Mouse (Mus musculus) kidney, embryonic 16.5 days (tissue): ENCODE results near the gene Rpl35. TPM values are rescaled to one million over a fixed set of nuclear protein-coding genes. Genes with fewer than 3 reads are reported as not detected.
"Not testable (repeated sequence)": the region's sequence is repeated elsewhere in the genome, so short reads cannot be mapped to it uniquely, and the experiment has no call there.

Experiments
- ATAC-seq: fragments of 200-750 bp; cut with Nextera tagmentation; 2 replicates; pipeline ENCODE4 v1.8.0; 2017; ENCODE audit warnings: moderate TSS enrichment; ENCODE audit not compliant: low FRiP score, low TSS enrichment
- H3K27ac ChIP-seq: fragments of 300-500 bp; sonication (generic); 2 replicates; pipeline ENCODE4 v1.5.1; 2014; ENCODE audit warnings: low read length
- H3K27me3 ChIP-seq: fragments of 300-500 bp; sonication (generic); 2 replicates; pipeline ENCODE4 v1.6.1; 2014; ENCODE audit warnings: low read length, control low read depth, mixed read lengths; ENCODE audit not compliant: insufficient read depth
- H3K36me3 ChIP-seq: fragments of 300-500 bp; sonication (generic); 2 replicates; pipeline ENCODE4 v1.6.1; 2014; ENCODE audit warnings: low read length, control low read depth, mixed read lengths; ENCODE audit not compliant: insufficient read depth
- H3K4me1 ChIP-seq: fragments of 300-500 bp; sonication (generic); 2 replicates; pipeline ENCODE4 v1.6.1; 2014; ENCODE audit warnings: low read length, control low read depth, mixed read lengths; ENCODE audit not compliant: insufficient read depth
- H3K4me2 ChIP-seq: fragments of 300-500 bp; sonication (generic); replicated peaks from 2 replicates; pipeline ENCODE4 v1.6.1; 2014; ENCODE audit warnings: low read depth, low read length
- H3K4me3 ChIP-seq: fragments of 300-500 bp; sonication (generic); 2 replicates; pipeline ENCODE4 v1.5.1; 2014; ENCODE audit warnings: mild to moderate bottlenecking, low read length
- H3K9ac ChIP-seq: fragments of 300-500 bp; sonication (generic); replicated peaks from 2 replicates; pipeline ENCODE4 v1.6.1; 2014; ENCODE audit warnings: low read length
- H3K9me3 ChIP-seq: fragments of 300-500 bp; sonication (generic); 2 replicates; pipeline ENCODE4 v1.6.1; 2016; ENCODE audit warnings: low read length, control low read depth
- WGBS: fragments of 180-500 bp; shearing (Covaris S2); extraction: QIAGEN DNeasy Blood & Tissue Kit; methylation state at CpG from one replicate; pipeline ENCODE4 v1.1.7; 2014; 5-methylcytosine and 5-hydroxymethylcytosine counted together
- polyA plus RNA-seq: library from polyadenylated mRNA; unstranded; fragments of >200 nt; fragmentation: Nextera tagmentation; extraction: Ambion mirVana; gene quantifications from 2 replicates; pipeline ENCODE4 v1.2.1, GENCODE M21; 2015

The Rpl35 gene
- polyA plus RNA-seq = 768 and 780 TPM in 2 replicates

DNA sequence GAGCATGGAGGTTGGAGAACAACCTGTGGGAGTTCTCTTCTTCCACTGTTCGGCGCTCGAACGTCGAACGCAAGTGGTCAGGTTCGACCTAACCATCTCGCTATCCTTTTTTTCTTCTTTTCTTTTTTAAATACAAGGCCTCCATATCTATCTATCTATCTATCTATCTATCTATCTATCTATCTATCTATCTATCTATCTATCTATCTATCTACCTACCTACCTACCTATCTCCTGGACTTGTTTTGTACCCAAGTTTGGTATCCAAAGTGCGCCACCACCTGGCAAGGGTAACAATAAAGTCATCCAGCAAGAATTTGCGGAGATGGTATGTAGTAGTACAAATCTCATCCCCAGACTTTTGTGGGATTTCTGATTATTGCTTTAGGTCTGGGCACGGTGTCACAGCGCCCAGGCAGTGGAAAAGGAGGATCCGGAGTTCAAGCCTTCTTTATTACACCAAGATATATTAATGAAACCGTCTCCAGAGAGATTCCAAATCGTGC, at the start of gene Rpl35:
Gene Rpl35, minus strand, starts transcription at position 51 of the 506 bp plus-strand sequence.
- Histone ChIP-seq H3K4me3 (peak within 1 kb of the TSS; percentile 90), H3K27ac (peak within 1 kb of the TSS; percentile 90), H3K36me3 (peaks cover 29% of the 10 kb centered on the region), H3K4me2 (peak within 1 kb of the TSS; percentile 96), H3K27me3 (no peaks in the 10 kb centered on the region), H3K4me1 (peaks cover 45% of the 10 kb centered on the region), H3K9me3 (no peaks in the 10 kb centered on the region), H3K9ac (peak within 1 kb of the TSS; percentile 93)
- 8% methylated on average over 15 of the region's 15 CpGs for WGBS
- no peak for ATAC-seq

DNA sequence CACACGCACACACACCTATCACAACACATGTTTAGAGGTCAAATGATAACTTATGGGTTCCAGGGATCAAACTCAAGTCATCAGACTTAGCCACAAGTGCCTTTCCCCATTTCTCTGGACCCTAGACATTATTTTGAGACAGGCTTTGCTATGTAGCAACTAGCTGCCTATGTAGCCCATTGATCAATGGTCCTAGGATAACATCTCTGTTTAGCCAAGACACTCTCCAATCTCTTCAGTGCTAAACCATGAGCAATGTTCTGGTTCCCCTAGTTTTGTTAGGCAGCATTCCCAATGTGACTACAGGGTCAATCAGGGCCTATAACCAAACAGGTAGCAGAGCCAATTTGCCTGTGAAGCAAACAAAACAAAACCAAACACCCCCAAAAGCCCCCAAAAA, 43.1 kb upstream of the Rpl35 start:
- no peak overlapping the region for H3K27ac ChIP-seq
- H3K36me3 ChIP-seq = peaks cover 37% of the 10 kb centered on the region
- H3K9me3 ChIP-seq = no peaks in the 10 kb centered on the region
- WGBS = 80% methylated on average over 1 of the region's 1 CpGs
- no peak overlapping the region for H3K4me2 ChIP-seq
- H3K4me3 ChIP-seq = no peak overlapping the region
- H3K9ac ChIP-seq = no peak overlapping the region
- no peaks in the 10 kb centered on the region for H3K4me1 ChIP-seq
- no peak for ATAC-seq
- no peaks in the 10 kb centered on the region for H3K27me3 ChIP-seq

DNA sequence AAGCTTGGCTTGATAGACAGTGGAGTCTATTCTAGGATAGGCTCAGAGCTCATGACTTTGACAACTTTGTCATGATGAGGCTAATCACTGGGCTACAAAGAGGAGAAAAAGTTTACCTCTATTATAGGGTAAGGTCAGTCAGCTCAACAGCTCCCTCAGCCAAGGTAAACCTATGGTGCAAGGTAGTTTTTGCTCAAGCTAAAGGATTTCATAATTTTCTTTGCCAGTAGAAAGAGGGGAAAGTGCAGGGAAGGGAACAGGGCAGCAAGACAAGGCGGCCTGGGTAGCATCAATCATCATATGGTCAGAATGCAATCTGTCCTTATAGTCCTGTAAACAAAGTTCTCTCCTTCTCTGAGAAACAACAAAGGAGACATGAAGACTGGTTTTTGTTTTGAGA, 34.8 kb upstream of the Rpl35 start:
- Histone ChIP-seq H3K36me3 (peaks cover 33% of the 10 kb centered on the region), H3K9ac (no peak overlapping the region), H3K4me3 (no peak overlapping the region), H3K27ac (no peak overlapping the region), H3K27me3 (no peaks in the 10 kb centered on the region), H3K4me2 (no peak overlapping the region), H3K4me1 (no peaks in the 10 kb centered on the region), H3K9me3 (no peaks in the 10 kb centered on the region)
- 100% methylated on average over 1 of the region's 1 CpGs for WGBS
- ATAC-seq = no peak

GRCm38 (mm10) chr2:39031611-39032010, 26.2 kb upstream of the Rpl35 start:
- no peak overlapping the region for H3K4me2 ChIP-seq
- H3K9me3 ChIP-seq = no peaks in the 10 kb centered on the region
- no peaks in the 10 kb centered on the region for H3K27me3 ChIP-seq
- no peak overlapping the region for H3K27ac ChIP-seq
- ATAC-seq = no peak
- H3K4me3 ChIP-seq = no peak overlapping the region
- H3K4me1 ChIP-seq = no peaks in the 10 kb centered on the region
- WGBS = 91% methylated on average over 1 of the region's 1 CpGs
- H3K9ac ChIP-seq = no peak overlapping the region
- H3K36me3 ChIP-seq = peaks cover 65% of the 10 kb centered on the region

DNA sequence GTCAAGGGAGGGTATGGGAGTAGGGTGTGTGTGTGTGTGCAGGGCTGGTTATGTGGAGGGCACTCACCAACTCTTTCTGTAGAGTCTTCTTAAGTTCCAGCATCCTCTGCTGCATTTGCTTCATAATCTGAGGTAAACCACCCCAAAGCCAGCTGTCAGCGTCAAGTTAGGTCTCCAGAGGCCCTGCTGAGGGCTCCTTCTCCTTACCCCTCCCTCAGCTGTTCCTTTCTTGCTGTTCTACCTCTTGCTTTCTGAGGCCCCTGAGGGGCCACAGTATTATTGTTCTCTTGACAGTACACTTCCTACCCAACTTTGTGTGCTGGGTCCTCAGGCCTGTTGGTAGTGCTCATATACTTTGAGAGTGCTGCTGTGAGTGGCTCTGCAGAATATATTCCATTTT, 14.6 kb upstream of the Rpl35 start:
- no peak overlapping the region for H3K27ac ChIP-seq
- 85% methylated on average over 1 of the region's 1 CpGs for WGBS
- H3K36me3 ChIP-seq = peaks cover 75% of the 10 kb centered on the region
- ATAC-seq = no peak
- no peak overlapping the region for H3K4me2 ChIP-seq
- no peaks in the 10 kb centered on the region for H3K9me3 ChIP-seq
- H3K4me1 ChIP-seq = no peaks in the 10 kb centered on the region
- H3K9ac ChIP-seq = no peak overlapping the region
- H3K27me3 ChIP-seq = no peaks in the 10 kb centered on the region
- no peak overlapping the region for H3K4me3 ChIP-seq

- Histone ChIP-seq H3K27me3 (no peaks in the 10 kb centered on the region), H3K4me3 (no peak overlapping the region), H3K9ac (no peak overlapping the region), H3K9me3 (no peaks in the 10 kb centered on the region), H3K36me3 (peaks cover 64% of the 10 kb centered on the region), H3K27ac (no peak overlapping the region), H3K4me1 (no peaks in the 10 kb centered on the region), H3K4me2 (no peak overlapping the region)
- ATAC-seq = no peak
- 83% methylated on average over 3 of the region's 3 CpGs for WGBS
Observed at GRCm38 (mm10) chr2:39016581-39016980, 11.2 kb upstream of the Rpl35 start.

DNA sequence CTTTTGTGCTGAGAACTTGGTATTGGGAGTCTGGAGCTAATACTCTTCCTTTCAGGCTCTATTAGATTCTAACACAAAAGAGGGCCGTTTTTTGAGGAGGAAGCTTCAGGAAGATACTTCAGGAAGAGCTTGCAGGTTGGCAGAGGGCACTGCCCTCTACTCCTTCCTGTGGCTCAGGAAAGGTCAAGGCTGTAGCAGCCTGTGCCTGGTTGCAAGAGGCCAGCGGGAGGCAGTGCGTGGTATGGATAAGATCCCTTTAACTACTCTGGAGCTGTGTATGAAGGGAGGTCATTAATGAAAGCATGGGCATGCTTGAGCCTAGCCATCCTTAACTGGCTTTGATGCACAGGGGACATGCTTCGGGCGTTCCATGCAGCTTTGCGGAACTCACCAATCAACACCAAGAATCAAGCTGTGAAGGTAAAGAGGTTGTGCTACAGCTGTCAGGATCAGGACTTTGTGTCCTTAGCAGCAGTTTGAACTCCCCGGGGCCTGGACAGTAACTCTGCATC, 7.4 kb upstream of the Rpl35 start:
- no peak overlapping the region for H3K9ac ChIP-seq
- no peaks in the 10 kb centered on the region for H3K27me3 ChIP-seq
- H3K4me1 ChIP-seq = peaks cover 11% of the 10 kb centered on the region
- WGBS = 75% methylated on average over 7 of the region's 7 CpGs
- no peaks in the 10 kb centered on the region for H3K9me3 ChIP-seq
- H3K36me3 ChIP-seq = peaks cover 35% of the 10 kb centered on the region
- no peak overlapping the region for H3K27ac ChIP-seq
- H3K4me2 ChIP-seq = no peak overlapping the region
- H3K4me3 ChIP-seq = no peak overlapping the region
- no peak for ATAC-seq

- no peak overlapping the region for H3K4me3 ChIP-seq
- peaks cover 15% of the 10 kb centered on the region for H3K4me1 ChIP-seq
- 90% methylated on average over 3 of the region's 3 CpGs for WGBS
- H3K36me3 ChIP-seq = peaks cover 32% of the 10 kb centered on the region
- H3K27ac ChIP-seq = no peak overlapping the region
- H3K9ac ChIP-seq = no peak overlapping the region
- H3K27me3 ChIP-seq = no peaks in the 10 kb centered on the region
- H3K4me2 ChIP-seq = no peak overlapping the region
- H3K9me3 ChIP-seq = no peaks in the 10 kb centered on the region
- ATAC-seq = no peak
Observed at GRCm38 (mm10) chr2:39011971-39012370, 6.5 kb upstream of the Rpl35 start.

DNA sequence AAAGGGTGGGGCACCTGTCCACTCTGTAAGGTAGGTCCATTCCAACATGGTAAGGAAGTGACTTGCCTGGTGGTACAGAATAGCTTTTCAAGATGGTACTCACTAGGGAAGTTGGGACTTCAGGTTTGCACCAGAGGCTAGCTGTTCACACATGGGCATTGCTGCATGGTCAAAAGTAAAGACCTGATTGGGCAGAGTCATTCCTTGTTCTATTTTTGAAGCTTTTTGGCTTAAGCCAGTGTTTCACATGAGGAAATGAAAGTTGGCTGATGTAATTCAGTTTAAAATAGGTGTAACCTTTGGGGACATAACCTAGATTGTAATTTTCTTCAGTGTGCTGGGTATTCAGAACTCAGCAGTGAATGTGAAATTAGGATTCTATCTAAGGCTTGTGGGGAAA, 5.8 kb upstream of the Rpl35 start:
- Histone ChIP-seq H3K9ac (no peak overlapping the region), H3K4me2 (no peak overlapping the region), H3K9me3 (no peaks in the 10 kb centered on the region), H3K36me3 (peaks cover 27% of the 10 kb centered on the region), H3K27ac (no peak overlapping the region), H3K27me3 (no peaks in the 10 kb centered on the region), H3K4me3 (no peak overlapping the region), H3K4me1 (peaks cover 17% of the 10 kb centered on the region)
- no peak for ATAC-seq

DNA sequence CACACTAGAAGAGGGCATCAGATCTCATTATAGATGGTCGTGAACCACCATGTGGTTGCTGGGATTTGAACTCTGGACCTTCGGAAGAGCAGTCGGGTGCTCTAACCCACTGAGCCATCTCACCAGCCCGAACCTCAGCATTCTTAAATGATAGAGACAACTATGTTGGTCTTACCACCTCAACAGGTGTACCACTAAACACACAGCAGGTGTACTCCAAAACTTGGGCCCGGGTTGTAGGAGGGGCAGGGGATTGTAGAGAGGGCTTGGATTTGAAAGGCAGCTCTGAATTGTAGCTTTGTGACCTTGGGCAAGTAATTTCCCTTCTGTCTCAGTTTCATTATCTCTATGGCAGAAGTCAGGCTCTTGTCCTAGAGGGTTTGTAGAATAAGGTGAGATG, 4.7 kb upstream of the Rpl35 start:
- not testable (repeated sequence) for H3K9ac ChIP-seq, ATAC-seq, H3K4me3 ChIP-seq, H3K4me2 ChIP-seq, H3K27me3 ChIP-seq, H3K27ac ChIP-seq, H3K9me3 ChIP-seq
- 96% methylated on average over 4 of the region's 5 CpGs for WGBS
- H3K36me3 ChIP-seq = peaks cover 19% of the 10 kb centered on the region
- peaks cover 24% of the 10 kb centered on the region for H3K4me1 ChIP-seq
